Mouse (Mus musculus): Measurements from ENCODE around the gene Bbs2. TPM values are rescaled to one million over a fixed set of nuclear protein-coding genes. Genes with fewer than 3 reads are reported as not detected.
"Not testable (repeated sequence)": the region's sequence is repeated elsewhere in the genome, so short reads cannot be mapped to it uniquely, and the experiment has no call there.

Gene Bbs2
- total RNA-seq (2021) = 1 to 10 TPM; 2.2 to 2.5 TPM
- long read RNA-seq, experiment 1, partial matches to known transcripts = 0 of 2 reads
- long read RNA-seq, experiment 1, other reads (novel, unspliced or antisense) = 0 of 2 reads
- long read RNA-seq, experiment 2, partial matches to known transcripts = 0 of 1 reads
- long read RNA-seq, experiment 2, other reads (novel, unspliced or antisense) = 0 of 1 reads

DNA sequence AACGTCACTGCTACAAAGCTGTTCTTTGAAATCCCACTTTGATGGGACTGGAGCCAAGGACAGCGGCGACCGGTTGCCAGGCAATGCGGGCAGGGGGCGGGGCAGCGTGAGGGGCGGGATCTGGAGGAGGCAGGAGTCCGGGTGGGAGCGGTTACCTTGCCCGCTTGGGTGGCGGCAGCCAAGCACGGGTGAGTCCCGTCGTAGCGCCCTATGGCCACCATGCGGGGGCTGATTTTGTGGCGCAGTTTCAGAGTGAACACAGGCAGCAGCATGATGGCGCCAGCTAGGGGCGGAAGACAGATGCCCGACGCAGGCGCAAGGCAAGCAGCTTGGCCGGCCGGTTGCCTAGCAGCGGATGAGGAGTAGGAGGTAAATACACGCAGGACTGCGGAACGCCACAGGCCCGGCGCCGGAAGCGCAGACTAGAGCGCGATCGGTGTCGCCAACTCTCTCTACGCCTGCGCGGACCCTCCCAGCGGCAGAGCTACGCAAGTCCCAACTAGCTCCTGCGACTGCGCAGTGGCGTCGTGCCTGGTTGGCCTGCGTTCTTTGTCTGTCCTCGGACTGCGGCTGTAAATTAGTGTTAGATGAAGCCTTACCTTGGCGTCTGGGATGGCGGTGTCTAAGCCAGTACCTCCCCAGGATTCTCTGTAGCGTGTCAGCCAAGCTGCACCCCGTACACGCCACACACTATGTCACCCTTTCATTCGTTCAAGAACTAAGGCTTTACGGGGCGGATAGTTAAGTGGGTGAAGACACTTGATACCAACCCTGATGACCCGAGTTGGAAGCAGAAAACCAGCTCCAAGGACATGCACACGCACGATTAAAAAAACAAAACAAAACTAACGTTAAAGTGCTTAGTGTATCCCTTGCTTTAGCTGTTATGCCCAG, at the start of gene Bbs2:
Gene Bbs2, minus strand, starts transcription at position 848 of the 894 bp plus-strand sequence.
- DNase-seq (ENCODE audit: low spot score) = peak; percentile 99

GRCm38 (mm10) chr8:94148236-94148635, 49.5 kb upstream of the Bbs2 start:
- no peak for DNase-seq (ENCODE audit: low spot score)

DNA sequence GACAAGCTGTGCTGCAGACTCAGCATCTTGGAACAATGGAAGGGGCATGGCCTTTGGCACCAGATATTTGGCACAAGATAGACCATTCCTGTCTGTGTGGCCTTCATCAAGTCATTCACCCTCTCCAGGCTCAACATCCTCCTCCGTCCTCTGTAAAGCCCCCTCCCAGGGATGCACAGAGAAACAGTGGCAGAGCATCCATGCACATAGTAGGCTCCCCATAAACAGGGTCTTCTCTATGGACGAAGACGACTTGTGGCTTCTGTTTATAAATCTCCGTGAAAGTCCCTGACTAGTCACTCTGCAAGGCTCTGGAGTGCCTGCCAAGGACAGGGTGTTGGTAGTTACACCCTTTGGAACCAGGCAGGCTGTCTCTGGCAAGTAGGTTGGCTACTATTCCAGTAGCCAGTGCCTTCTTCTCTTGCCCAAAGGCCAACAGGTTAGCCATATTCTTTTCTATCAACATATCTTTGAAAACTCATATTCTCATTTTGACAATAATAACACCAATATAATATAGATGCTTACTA, 41.6 kb upstream of the Bbs2 start:
- DNase-seq (ENCODE audit: low spot score) = peak; percentile 19

- no peak for DNase-seq (ENCODE audit: low spot score)
These were observed 38.2 kb upstream of the Bbs2 start, which contains the start of gene Mt4 for GRCm38 (mm10) chr8:94136933-94137332. TSS of gene Mt4 (plus strand) at chr8:94137197.

- DNase-seq (ENCODE audit: low spot score) = no peak
These were observed 37.5 kb upstream of the Bbs2 start for GRCm38 (mm10) chr8:94136192-94136591.

DNA sequence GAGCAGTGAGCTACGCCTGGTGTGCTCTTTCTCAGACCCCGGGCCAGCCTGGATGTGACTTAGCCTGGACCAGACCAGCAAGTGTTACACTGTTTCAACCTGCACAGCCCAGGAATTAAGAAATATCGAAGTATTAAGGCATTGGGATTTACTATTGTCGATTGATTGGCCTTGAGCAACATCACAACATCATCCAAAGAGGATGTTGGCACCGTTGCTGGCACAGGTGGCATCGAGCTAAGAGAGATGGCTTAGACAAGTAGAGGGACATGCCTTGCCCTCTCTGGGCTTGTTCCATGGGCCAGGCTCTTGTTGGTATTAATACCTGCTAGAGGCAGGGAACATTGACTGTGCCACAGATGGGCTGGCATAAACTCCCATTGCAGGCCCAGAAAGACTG, 36.8 kb upstream of the Bbs2 start:
- no peak for DNase-seq (ENCODE audit: low spot score)

DNA sequence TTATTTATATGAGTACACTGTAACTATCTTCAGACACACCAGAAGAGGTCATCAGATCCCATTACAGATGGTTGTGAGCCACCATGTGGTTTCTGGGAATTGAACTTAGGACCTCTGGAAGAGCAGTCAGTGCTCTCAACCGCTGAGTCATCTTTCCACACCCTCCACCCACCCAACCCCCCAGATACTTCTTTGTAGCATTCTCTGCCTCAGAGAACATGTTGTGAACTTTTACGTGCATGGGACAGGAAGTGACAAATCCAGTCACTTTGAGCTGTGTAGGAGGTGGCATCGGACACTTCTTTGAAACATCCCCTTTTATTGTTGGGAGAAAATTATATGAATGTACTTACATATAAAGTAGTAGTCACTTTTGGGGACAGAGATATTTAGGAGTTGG, 35.9 kb upstream of the Bbs2 start:
- not testable (repeated sequence) for DNase-seq (ENCODE audit: low spot score)

- DNase-seq (ENCODE audit: low spot score) = no peak
These were observed 33.4 kb upstream of the Bbs2 start for GRCm38 (mm10) chr8:94132096-94132495.

DNA sequence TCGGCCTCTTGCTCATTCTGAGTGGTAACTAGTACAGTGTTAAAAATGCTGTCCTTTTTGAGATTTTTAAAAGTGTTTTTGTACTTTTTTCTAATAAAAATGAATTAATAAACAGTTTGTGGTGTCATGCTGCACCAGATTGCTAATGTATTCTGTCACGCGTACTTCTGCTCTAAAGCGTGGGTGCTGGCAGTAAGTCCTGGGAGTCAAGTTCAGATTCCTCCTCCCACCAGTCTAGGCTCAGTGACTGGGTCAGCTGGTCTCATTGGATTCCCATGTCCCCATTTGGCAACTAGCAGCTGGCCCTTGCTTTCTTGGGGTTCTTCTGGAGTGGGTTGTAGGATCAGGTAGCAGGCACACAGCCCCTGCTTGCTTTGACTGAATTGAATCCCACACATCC, 31.4 kb upstream of the Bbs2 start:
- no peak for DNase-seq (ENCODE audit: low spot score)

DNA sequence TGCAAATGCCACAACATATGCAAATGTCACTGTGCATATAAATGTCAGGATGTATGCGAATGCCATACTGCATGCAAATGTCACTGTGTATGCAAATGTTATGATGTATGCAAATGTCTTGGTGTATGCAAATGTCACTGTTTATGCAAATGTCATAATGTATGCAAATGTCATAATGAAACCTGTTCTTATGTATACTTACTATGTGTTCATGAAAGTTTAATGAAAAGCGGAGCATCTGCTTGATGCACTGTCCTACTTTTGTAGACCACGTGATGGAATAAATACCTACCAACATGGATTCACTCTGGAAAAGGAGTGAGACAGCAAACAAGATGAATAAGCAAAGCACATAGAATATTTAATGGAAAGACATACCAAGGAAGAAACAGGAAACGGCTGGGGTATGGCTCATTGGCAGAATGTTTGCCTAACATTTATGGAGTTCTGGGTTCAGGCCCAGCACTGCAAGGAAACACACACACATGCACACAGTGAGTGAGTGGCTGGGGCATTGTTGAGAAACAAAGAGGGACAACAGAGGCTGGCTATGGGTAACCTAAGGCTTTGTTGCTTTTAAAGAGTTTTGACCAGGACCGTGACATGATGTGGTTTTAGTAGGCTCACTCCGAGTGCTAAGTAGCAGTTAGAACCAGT, 30.5 kb upstream of the Bbs2 start:
- no peak for DNase-seq (ENCODE audit: low spot score)

DNA sequence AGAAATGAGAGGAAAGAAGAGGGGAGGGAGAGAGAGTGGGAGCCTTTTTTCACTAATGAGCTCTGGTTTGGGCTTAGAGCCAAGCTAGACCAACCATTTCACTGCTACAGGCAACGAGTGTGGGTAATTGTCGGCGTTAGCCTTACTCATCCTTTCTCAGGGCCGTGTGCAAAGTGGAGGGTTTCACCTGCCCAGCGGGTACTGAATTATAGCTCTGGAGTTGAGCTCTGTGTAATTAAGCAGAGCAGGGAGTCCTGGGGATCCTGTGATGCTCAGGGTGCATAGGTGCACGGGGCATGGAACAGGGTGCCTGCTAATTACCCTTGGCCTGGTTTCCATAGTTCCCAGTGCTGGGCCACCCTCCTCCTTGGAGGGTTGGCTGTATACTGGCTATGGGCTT, 29.0 kb upstream of the Bbs2 start:
- DNase-seq (ENCODE audit: low spot score) = no peak

- no peak for DNase-seq (ENCODE audit: low spot score)
These were observed 24.2 kb upstream of the Bbs2 start for GRCm38 (mm10) chr8:94122711-94123468.

DNA sequence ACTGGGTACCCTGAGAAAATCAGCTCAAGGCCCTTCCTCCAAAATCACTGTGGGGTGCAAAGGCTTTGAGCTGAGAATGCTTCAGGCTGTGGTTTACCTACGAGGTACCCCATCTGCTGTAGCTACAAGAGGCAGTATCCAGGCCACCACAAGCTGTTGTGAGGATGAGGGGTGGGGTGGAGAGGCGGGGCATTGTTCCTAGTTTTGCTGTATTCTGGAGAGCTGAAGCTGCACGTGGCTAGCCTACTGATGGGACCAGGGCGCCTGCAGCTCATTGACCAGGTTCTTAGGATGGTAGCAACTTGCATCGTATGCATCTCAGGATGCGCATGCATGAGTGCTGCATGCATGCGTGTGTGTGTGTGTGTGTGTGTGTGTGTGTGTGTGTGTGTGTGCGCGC, 22.9 kb upstream of the Bbs2 start:
- no peak for DNase-seq (ENCODE audit: low spot score)

- DNase-seq (ENCODE audit: low spot score) = no peak
These were observed 20.2 kb upstream of the Bbs2 start for GRCm38 (mm10) chr8:94118776-94119430.

GRCm38 (mm10) chr8:94113972-94114371, 15.2 kb upstream of the Bbs2 start:
- DNase-seq (ENCODE audit: low spot score) = no peak

DNA sequence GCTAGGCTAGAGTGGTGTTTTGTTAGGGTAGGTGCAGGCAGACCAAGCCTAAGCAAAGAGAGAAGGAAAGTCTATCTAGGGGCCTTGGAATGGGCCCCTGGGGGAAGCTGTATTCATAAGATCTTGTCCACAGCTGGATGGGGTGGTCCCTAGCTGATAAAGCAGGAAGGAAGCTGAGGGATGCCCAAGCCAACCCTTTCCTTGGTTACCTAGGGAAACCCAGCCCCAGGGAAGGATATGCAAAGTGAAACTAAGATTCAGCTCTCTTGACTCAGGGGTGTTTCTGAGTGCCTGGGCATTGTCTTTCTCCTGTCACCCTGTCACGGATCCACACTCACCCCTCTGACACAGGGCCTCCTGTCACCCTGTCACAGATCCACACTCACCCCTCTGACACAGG, 14.7 kb upstream of the Bbs2 start:
- DNase-seq (ENCODE audit: low spot score) = no peak

GRCm38 (mm10) chr8:94110526-94111177, 11.9 kb upstream of the Bbs2 start:
- no peak for DNase-seq (ENCODE audit: low spot score)

DNA sequence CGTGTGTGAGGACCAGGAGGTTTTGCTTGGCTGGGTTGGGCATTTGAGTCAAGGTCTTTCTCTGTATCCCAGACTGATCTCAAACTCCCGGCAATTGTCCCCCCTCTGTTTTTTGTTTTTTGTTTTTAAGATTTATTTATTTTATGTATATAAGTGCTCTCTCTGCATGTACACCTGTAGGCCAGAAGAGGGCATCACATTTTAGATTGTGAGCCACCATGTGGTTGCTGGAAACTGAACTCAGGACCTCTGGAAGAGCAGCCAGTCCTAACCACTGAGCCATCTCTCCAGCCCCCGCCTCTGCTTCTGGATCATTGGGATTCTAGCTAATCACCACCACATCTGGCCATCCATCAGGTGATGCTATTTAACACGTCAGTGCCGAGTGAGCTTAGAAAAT, 11.1 kb upstream of the Bbs2 start:
- DNase-seq (ENCODE audit: low spot score) = no peak

GRCm38 (mm10) chr8:94109396-94109795, 10.7 kb upstream of the Bbs2 start:
- DNase-seq (ENCODE audit: low spot score) = no peak

- peak; percentile 5 for DNase-seq (ENCODE audit: low spot score)
These were observed 9.1 kb upstream of the Bbs2 start for GRCm38 (mm10) chr8:94107871-94108270.

Data from gastrocnemius, adult 18-20 months (tissue).